Mouse (Mus musculus) testis, postnatal 14 days (tissue): ENCODE measurements around the gene Mcu.

Experiments used
- DNase-seq: peaks from one replicate; pipeline ENCODE4 v3.0.0; 2021; ENCODE audit warnings: low spot score

Gene Mcu

GRCm38 (mm10) chr10:59616522-59616921 is at the start of gene Mcu:
TSS of gene Mcu (minus strand) at chr10:59616692.
- DNase-seq = peak; percentile 95

GRCm38 (mm10) chr10:59665503-59666291 is 49.2 kb upstream of the Mcu start:
- no peak for DNase-seq

DNA sequence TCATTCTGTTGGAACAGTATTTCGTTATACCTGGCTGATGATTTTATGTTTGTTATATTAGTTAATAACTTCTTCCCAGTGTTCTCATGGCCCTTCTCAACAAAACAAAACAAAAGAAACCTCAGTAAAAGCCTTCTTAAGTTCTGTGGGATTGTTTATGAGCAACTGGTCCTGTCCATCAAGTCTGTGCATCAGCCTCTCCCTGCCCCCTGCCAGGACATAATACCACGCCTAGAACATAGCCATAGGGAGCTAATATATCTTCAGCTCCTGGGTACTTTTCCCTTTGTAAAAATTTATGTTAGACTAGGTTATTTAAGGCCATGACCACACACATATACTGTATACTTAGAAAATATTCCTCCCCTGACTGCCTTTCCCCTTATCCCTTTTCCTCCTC is 48.3 kb upstream of the Mcu start:
- no peak for DNase-seq

DNA sequence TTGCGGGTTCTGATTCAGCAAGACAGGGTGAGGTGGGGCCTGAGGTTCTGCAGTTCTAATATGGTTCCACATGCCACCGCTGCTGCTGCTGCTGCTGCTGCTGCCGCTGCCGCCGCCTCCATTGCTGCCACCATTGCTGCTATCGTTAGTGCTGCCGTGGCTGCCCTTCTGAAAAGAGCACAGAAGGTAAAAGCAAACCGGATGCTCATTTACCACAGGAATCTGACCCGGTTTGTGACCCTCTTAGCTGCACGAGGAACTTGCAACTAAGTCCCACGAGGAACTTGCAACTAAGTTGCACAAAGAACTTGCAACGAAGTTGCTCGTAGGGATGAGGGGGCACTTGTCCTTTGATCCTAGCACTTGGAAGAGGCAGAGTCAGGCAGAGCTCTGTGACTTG is 40.3 kb upstream of the Mcu start:
- DNase-seq = peak; percentile 49

DNA sequence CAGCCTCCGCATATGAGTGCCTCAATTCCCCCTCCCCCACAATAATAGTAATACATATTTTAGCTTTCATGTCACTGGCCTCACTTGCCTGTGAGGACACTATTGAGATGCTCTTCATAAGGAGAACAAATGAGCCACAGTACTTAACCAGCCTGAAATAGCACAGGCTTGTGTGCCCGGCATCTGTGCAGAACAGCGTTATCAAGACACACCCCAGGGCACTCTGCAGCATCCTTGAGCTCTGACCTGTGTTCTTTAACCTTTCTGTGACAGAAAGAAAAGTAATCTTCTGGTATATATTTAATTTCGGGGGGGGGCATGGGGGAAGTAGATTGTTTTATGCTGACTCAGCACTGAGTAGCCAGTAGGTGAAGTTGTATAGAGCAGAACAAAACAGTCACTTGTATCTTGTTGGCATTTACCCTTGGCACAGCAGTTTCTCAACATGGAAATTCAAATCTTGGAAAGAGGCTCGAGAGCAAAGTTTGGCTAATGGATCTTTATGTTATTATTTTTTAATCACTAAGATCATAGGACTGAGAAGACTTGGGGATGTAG is 30.4 kb upstream of the Mcu start:
- no peak for DNase-seq

DNA sequence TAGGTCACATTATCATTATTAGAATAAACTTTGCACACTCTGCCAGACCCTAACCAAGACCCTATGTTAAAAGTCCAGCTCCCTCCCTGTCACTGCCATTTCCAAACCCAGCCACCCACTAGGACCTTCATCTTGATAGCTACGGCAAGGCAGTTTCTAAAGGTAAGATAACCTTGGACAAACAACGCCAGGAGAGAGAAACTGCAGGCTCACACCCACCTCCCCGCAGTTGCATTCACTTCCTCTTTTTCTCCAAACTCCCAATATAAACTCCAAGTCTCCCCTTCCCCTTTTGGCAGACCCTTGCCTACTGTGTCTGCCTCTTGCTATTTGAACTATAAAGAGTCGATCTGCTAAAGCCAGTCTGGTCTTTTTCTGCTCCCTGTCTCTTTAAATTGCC is 28.7 kb upstream of the Mcu start:
- DNase-seq = no peak

DNA sequence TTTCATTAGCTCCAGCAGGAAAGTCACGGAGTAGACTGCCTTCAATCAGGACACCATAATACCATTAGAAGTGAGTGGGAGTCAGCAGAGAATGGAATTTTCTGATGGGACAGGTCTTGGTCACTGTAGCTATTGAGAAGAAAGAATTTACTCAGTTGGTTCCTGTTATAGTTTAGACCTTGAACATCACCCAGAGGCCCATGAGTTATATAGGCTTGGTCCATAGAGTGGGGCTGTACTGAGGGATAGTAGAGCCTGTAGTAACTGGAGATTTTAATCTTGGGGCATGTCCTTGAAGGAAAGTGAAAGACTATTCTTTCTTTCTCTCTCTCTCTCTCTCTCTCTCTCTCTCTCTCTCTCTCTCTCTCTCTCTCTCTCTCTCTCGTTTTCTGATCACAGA is 28.2 kb upstream of the Mcu start:
- no peak for DNase-seq

GRCm38 (mm10) chr10:59643645-59644044 is 27.2 kb upstream of the Mcu start:
- DNase-seq = no peak

GRCm38 (mm10) chr10:59642659-59643377 is 26.3 kb upstream of the Mcu start:
- DNase-seq = no peak

DNA sequence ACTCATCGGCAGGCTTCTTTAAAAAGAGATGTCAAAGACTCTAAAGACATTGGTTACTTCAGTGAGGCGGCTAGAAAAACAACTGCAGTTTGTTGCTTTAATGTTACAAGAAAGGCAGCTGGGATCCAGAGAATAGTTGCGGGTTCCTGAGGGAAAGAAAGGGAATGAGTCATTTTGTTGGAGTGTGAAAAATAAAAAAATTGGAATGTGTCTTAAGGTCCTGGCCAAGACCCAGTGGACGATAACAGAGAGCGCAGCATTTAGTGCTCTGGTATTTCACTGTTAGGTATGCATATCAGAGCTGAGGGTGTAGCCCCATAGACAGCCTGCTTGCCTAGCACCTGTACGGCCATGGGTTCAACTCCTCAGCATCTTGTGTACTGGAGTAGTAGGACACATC is 22.1 kb upstream of the Mcu start:
- DNase-seq = no peak

DNA sequence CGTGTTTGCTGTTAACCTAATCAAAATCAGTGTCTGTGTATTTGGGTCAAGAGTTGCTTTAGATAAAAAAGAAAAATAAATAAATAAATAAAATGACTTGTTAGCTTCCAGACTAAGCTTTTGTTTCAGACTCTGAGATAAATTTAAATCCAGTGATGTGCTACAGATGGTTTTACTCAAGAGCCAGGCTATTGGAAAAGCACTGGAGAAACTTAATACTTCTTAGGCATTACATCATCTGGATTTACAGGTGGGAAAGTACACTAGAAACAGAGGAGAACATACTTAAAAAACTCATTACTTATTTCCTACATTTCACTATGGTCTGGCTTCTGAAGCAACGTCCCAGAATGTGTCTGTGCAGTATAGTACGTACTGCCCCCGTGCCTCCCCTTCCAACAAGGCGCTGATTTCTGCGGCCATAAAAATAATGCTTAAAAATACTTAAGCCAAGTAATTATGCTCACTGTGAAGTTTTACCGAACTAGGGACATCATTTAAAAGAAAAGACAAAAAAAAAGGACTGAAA is 21.2 kb upstream of the Mcu start:
- no peak for DNase-seq

- DNase-seq = no peak
These were observed 20.4 kb upstream of the Mcu start for GRCm38 (mm10) chr10:59636751-59637533.

GRCm38 (mm10) chr10:59636048-59636447 is 19.6 kb upstream of the Mcu start:
- no peak for DNase-seq

- no peak for DNase-seq
These were observed 13.0 kb upstream of the Mcu start for GRCm38 (mm10) chr10:59629506-59629782.

DNA sequence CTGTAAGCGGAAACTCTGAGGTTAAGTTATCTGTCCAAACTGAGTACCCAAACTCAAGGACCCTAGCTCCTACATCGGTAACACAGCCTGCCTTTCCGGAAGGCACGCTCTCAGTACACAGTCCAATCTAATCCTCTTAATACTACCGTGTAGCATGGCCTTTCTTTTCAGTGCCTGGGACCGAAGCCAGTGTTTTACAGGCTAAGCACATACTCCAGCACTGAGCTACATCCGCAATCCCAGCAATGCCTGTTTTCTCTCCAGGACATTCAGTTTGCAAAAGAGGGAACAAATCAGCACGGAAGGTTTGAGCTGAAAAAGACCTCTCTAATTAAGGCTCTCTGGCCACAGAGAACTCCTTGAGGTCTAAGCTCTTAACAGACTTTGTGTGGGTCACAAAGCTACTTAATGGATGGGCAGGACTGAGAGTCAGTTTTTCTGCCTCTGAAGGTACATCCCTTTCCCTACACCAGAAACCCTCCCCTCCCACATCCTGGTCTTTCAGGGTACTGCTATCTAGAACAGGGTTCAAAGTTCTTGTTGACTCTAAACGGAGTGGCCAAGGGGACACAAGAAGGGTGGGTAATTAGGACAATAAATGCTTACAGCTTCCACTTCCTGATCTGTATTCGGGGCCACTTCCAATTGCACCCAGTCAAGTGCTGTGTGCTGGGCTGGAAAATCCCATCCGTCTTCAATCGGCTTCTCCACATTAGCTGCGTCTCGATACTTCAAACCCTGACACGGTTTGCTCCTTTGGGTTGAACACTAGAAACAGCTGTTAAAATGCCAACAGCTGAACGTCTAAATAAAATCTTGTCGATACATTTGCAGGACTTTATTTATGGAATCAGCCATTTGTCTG is 12.4 kb upstream of the Mcu start:
- DNase-seq = no peak

DNA sequence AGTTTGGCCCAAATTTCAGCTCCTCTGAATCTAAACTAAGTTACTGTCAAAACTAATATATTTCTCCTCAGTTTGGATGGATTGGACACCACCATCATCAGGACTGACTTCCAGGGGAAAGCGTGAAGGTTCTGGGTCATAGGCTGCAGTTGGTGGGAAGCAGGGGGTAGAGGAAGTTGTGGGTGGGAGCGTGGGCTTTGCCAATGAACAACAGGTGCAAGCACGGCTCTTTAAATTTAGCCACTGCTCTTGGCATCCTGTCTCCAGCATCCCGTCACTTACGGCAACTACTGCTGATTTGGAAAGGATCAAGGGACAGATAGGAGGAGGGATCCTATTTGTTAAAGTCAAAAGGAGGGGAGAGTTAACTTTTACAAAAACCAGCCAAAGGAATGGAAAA is 7.0 kb upstream of the Mcu start:
- no peak for DNase-seq

DNA sequence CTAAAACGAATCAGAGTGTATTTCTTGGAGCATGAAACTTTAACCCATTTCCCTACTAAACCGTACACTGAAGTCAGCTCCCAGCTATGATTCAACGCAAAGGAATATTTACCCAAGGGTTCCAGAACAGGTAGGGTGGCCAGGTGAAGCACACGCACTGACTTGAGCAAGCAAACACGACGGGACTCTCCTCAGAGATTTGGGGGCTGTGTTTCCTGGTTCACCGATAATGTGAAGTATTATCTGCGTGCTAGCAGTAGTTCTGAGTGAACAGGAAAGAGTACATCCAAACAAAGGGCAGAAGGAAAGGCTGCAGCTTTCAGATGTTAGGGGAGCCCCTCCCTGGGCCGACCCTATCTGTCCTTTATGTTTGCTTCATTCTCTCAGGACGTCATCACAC is 4.9 kb upstream of the Mcu start:
- DNase-seq = no peak

DNA sequence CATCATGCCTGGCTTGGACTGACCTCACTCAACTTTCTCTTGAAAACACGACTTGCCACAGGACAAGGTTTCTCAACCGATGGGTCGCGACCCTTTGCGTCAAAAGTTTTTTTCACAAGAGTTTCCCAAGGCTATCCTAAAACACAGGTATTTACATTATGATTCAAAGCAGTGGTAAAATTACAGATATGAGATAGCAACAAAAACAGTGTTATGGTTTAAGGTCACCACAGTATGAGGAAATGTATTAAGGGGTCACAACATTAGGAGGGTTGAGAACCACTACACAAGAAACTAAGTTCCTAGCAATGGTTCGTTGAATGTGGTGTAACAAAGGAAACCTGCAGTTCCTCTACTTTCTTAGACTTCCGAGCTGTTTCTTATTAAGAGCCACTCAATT is 1.3 kb upstream of the Mcu start:
- DNase-seq = no peak

DNA sequence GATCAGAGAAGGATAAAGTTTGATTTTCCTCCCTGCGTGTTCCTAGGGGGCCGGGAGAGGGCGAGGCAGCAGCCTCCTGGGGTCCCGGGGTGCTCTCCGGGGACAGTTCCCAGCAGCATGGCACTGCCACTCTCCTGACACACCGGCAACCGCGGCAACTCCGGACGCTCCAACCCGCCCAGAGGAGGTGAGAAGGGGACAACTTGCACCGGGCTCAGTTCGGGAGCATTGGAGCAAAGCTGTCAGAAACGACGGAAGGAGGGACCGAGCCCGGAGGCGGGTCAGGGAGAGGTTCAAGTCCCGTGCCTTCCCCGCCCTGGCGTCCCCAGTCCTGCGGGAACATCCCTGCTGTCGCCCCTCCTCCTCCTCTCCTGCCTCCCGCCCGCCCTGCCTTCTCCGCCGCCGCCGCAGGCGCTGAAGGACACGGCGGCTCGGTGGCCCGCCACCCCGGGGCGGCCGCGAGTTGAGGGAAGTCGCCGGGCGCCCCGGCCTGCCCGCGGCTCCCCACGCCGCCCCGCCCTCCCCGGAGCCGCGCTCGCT is 441 bp downstream of the Mcu start, which contains the start of gene Gm10322:
Gm10322 (plus strand) TSS at position 83 of the 540 bp plus-strand sequence.
- DNase-seq = peak; percentile 61

DNA sequence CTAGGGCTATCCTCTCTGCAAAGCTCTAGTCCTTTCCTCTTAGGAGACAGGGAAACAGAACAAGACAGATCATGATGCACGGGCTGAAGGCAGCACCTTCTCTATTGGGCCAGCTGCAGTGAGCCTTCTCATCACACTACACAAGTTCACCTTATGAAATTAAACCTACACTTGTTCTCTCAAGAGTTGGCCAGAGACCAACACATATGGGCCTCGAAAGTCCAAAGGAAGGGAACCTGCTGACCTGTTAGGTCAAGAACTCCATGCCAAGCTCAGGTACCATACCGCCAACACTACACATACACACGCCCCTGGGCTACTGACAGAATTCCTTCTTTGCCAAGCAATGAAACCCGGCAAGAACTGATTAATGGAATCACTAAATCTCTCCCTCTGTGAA is 1.1 kb downstream of the Mcu start:
- no peak for DNase-seq

DNA sequence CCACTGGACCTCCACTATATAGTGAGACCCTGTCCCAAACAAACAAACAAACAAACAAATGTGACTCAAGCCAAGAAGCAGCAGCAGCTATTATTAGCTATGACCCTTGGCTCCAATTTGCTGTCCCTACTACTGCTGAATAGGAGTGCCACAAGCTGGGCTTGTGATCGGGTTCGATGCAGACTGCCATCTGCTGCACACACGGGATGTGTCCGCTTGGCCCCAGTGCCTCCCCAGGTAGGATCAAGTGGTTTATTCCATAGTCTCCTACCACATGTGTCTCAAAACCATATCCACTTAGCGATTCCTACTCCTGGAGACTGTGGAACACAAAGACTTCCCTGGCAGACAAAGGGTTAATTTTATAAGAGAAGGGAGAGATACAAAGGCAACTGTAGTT is 2.4 kb downstream of the Mcu start:
- DNase-seq = no peak
